Mouse (Mus musculus): ENCODE data around the gene Prickle2. TPM values are rescaled to one million over a fixed set of nuclear protein-coding genes. Genes with fewer than 3 reads are reported as not detected.

The Prickle2 gene
- total and polyA plus RNA-seq, 2 experiments from 2014 or later: 10.9 to 27.4 TPM

DNA sequence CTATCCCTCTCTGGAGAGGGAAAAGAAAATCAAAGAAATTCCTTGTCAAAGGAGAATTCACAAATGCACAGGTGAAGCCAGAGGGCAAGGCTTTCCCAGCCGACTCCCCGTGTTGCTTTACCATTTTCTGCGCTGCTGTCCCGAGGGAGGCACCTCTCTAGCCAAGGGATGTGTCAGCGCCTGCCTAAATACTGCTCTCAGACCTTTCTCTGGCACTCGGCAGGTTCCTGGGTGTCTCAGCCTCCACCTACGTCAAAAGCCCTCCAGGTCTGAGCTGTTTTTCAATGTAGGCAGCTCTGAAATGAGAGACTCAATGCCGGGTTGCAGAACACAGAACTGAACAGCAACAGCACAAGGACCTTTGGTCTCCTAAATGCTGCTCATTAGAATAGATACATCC is 280.1 kb downstream of the Prickle2 start:
- Histone ChIP-seq H3K4me3 (ENCODE audit: low read depth, low read length) (no peak overlapping the region), H3K9ac (replicated peaks; ENCODE audit: low read length, poor library complexity, severe bottlenecking) (no peak overlapping the region; the same call in 1 of the 2 replicates), H3K27me3 (ENCODE audit: insufficient read depth, low read length) (no peaks in the 10 kb centered on the region), H3K4me1 (ENCODE audit: insufficient read depth, low read length) (no peaks in the 10 kb centered on the region), H3K27ac (ENCODE audit: low read depth, low read length) (no peak overlapping the region), H3K9me3 (ENCODE audit: low read length) (no peaks in the 10 kb centered on the region), H3K4me2 (ENCODE audit: low read depth, low read length, poor library complexity, severe bottlenecking) (no peak overlapping the region), H3K36me3 (ENCODE audit: insufficient read depth, low read length) (peaks cover 15% of the 10 kb centered on the region)
- no peak for ATAC-seq (ENCODE audit: low FRiP score)
- no peak for DNase-seq (ENCODE audit: low spot score)
- 65% methylated on average over 8 of the region's 8 CpGs for WGBS
- TF ChIP-seq CTCF (IDR thresholded peaks at IDR 0.05): no peak

DNA sequence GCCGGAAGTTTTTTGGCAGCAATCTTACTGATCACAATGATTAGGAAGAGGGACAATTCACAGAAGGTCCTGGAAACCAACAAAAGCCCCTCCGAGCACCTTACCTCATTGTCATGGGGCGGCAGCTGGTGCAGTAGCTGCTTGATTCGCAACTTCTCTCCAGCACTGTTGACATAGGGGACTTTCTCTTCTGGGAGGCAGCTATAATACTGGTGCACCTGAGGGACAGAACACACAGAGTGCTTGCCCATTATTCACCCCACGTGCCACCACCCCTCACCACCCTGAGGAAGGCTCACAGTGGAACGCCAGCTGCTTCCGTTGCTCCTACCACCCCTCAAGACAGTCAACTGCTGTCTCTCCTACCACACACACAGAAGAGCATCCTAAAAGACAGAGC is 280.5 kb downstream of the Prickle2 start:
- H3K4me3 ChIP-seq (ENCODE audit: low read depth, low read length): no peak overlapping the region
- 80% methylated on average over 7 of the region's 7 CpGs for WGBS
- H3K9me3 ChIP-seq (ENCODE audit: low read length): no peaks in the 10 kb centered on the region
- peaks cover 17% of the 10 kb centered on the region for H3K36me3 ChIP-seq (ENCODE audit: insufficient read depth, low read length)
- no peaks in the 10 kb centered on the region for H3K4me1 ChIP-seq (ENCODE audit: insufficient read depth, low read length)
- TF ChIP-seq CTCF (IDR thresholded peaks at IDR 0.05): no peak
- ATAC-seq (ENCODE audit: low FRiP score) (no peak), DNase-seq (ENCODE audit: low spot score) (no peak)
- H3K27ac ChIP-seq (ENCODE audit: low read depth, low read length): no peak overlapping the region
- H3K4me2 ChIP-seq (ENCODE audit: low read depth, low read length, poor library complexity, severe bottlenecking): no peak overlapping the region
- no peaks in the 10 kb centered on the region for H3K27me3 ChIP-seq (ENCODE audit: insufficient read depth, low read length)
- no peak overlapping the region; the same call in 1 of the 2 replicates for H3K9ac ChIP-seq (replicated peaks; ENCODE audit: low read length, poor library complexity, severe bottlenecking)

DNA sequence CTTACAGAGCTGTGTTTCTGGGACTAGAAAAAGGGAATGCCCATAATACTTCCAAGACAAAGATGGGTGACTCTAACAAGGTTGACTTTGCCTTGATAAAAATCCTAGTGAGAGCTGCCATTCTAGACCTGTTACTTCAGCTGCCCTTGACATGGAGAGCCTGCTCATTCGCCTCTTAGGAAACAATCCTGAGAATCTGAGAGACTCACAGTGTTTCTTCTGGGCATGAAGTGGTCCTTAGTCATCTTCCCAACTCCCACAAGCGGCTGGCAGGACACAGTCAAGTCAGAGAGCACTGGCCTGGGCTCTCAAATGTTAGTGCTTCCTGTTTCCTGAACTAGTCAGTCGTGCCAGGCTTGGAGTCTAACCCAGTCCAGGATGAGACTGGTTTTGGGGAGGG is 281.0 kb downstream of the Prickle2 start:
- H3K4me1 ChIP-seq (ENCODE audit: insufficient read depth, low read length): no peaks in the 10 kb centered on the region
- no peak overlapping the region for H3K27ac ChIP-seq (ENCODE audit: low read depth, low read length)
- 86% methylated on average over 3 of the region's 3 CpGs for WGBS
- no peak overlapping the region for H3K4me3 ChIP-seq (ENCODE audit: low read depth, low read length)
- H3K4me2 ChIP-seq (ENCODE audit: low read depth, low read length, poor library complexity, severe bottlenecking): no peak overlapping the region
- no peak overlapping the region for H3K9ac ChIP-seq (replicated peaks; ENCODE audit: low read length, poor library complexity, severe bottlenecking)
- ATAC-seq (ENCODE audit: low FRiP score) (no peak), DNase-seq (ENCODE audit: low spot score) (no peak)
- no peaks in the 10 kb centered on the region for H3K9me3 ChIP-seq (ENCODE audit: low read length)
- TF ChIP-seq CTCF (IDR thresholded peaks at IDR 0.05): no peak
- no peaks in the 10 kb centered on the region for H3K27me3 ChIP-seq (ENCODE audit: insufficient read depth, low read length)
- peaks cover 22% of the 10 kb centered on the region for H3K36me3 ChIP-seq (ENCODE audit: insufficient read depth, low read length)

DNA sequence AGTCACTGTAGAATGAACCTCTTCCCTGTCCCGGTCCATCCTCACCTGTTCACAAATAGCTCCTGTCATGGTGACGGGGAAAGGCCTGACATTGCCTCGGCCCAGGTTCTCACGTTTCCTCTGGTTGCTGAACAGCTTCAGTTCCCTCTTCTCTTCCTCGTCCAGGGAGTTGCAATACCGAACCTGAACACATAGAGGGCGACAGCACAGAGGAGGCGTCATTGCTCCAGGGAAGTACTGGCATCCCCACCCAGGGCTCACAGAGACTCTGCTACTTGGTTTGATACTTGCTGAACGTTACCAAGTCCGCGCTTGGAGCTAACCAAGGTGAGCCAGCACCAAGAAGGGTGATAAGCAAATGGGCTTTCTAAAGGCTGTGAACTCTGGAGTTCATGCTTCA is 283.7 kb downstream of the Prickle2 start:
- H3K27me3 ChIP-seq (ENCODE audit: insufficient read depth, low read length): no peaks in the 10 kb centered on the region
- H3K36me3 ChIP-seq (ENCODE audit: insufficient read depth, low read length): peaks cover 24% of the 10 kb centered on the region
- H3K9me3 ChIP-seq (ENCODE audit: low read length): no peaks in the 10 kb centered on the region
- 47% methylated on average over 11 of the region's 11 CpGs for WGBS
- DNase-seq (ENCODE audit: low spot score) (no peak), ATAC-seq (ENCODE audit: low FRiP score) (no peak)
- H3K4me2 ChIP-seq (ENCODE audit: low read depth, low read length, poor library complexity, severe bottlenecking): no peak overlapping the region
- H3K27ac ChIP-seq (ENCODE audit: low read depth, low read length): no peak overlapping the region
- no peaks in the 10 kb centered on the region for H3K4me1 ChIP-seq (ENCODE audit: insufficient read depth, low read length)
- peak; percentile 63 for TF ChIP-seq CTCF (IDR thresholded peaks at IDR 0.05)
- H3K9ac ChIP-seq (replicated peaks; ENCODE audit: low read length, poor library complexity, severe bottlenecking): no peak overlapping the region
- no peak overlapping the region for H3K4me3 ChIP-seq (ENCODE audit: low read depth, low read length)

DNA sequence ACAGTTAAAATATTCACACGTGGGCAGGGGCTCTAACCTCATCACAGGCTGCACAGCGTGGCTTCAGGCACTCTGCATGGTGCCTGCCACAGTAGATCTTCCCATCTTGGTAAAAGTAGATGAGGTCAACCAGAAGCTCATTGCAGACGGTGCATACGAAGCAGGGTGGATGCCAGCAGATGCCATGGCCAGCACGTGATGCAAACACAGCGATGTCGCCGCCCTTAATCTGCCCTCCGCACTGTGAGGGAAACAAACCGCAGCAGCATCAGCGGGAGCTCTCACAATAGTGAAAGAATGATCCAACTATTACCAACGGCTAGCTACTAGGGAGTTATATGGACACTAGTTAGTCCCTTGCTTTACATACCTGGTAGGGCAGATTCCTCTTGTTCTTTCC is 285.8 kb downstream of the Prickle2 start:
- Histone ChIP-seq H3K4me2 (ENCODE audit: low read depth, low read length, poor library complexity, severe bottlenecking) (no peak overlapping the region), H3K4me3 (ENCODE audit: low read depth, low read length) (no peak overlapping the region), H3K36me3 (ENCODE audit: insufficient read depth, low read length) (peaks cover 37% of the 10 kb centered on the region), H3K27ac (ENCODE audit: low read depth, low read length) (no peak overlapping the region), H3K9me3 (ENCODE audit: low read length) (no peaks in the 10 kb centered on the region), H3K27me3 (ENCODE audit: insufficient read depth, low read length) (no peaks in the 10 kb centered on the region), H3K4me1 (ENCODE audit: insufficient read depth, low read length) (0 out of 2 replicates have a peak, but pooled peaks cover 2% of the 10 kb centered on the region), H3K9ac (replicated peaks; ENCODE audit: low read length, poor library complexity, severe bottlenecking) (no peak overlapping the region)
- 89% methylated on average over 12 of the region's 12 CpGs for WGBS
- ATAC-seq (ENCODE audit: low FRiP score) (no peak), DNase-seq (ENCODE audit: low spot score) (no peak)
- no peak for TF ChIP-seq CTCF (IDR thresholded peaks at IDR 0.05)

DNA sequence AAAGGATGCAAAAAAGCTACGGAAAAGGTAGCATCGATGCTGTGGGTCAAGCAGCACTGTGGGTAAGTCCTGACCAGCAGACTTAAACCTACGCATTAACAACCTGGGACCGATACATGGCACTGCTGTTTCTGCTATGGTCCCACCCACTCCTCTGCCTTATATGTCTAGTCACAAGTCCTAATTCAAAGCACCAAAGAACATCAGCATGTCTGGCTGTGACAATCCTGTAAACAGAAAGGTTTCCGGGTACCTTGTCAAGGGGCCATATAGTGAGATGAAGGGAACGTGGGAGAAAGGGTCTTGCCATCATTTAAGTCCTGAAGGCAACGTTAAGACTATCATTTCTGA is 290.6 kb downstream of the Prickle2 start:
- peaks cover 31% of the 10 kb centered on the region for H3K36me3 ChIP-seq (ENCODE audit: insufficient read depth, low read length)
- TF ChIP-seq CTCF (IDR thresholded peaks at IDR 0.05): no peak
- H3K27ac ChIP-seq (ENCODE audit: low read depth, low read length): peak overlapping the region; percentile 38; the same call in 1 of the 2 replicates

More for the DNA sequence above, 290.6 kb downstream of the Prickle2 start:
- 87% methylated on average over 7 of the region's 7 CpGs for WGBS
- no peak for ATAC-seq (ENCODE audit: low FRiP score)
- Histone ChIP-seq H3K4me3 (ENCODE audit: low read depth, low read length) (no peak overlapping the region), H3K9ac (replicated peaks; ENCODE audit: low read length, poor library complexity, severe bottlenecking) (no peak overlapping the region), H3K27me3 (ENCODE audit: insufficient read depth, low read length) (no peaks in the 10 kb centered on the region), H3K4me2 (ENCODE audit: low read depth, low read length, poor library complexity, severe bottlenecking) (no peak overlapping the region), H3K9me3 (ENCODE audit: low read length) (no peaks in the 10 kb centered on the region), H3K4me1 (ENCODE audit: insufficient read depth, low read length) (peaks cover 14% of the 10 kb centered on the region)
- DNase-seq (ENCODE audit: low spot score): no peak
